Mouse (Mus musculus): ENCODE data around the gene Plpp1. TPM values are rescaled to one million over a fixed set of nuclear protein-coding genes. Genes with fewer than 3 reads are reported as not detected.

The Plpp1 gene
- polyA plus RNA-seq, 1 experiment from 2014 or later: 59.3 TPM

DNA sequence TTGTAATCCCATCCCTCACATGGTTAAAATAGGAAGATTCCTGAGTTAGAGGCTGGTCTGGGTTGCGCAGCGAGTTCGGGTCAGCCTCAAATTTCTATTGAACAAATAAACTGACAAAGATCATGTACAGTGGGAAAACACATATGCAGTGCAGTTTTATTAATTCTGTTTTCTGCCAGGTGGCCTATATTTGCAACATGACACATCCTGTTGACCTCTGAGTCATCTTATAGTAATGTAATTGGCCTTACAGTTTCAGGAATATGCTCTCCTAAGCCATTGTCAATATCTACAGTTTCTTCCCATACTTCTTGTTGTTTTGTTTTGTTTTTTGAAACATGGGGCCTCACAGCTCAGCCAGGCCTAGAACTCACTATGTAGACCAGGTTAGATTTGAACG is 3.1 kb downstream of the Plpp1 start:
- no peak overlapping the region for H3K27ac ChIP-seq (ENCODE audit: low read length)
- no peaks in the 10 kb centered on the region; the same call in 1 of the 2 replicates for H3K9me3 ChIP-seq (replicated peaks; ENCODE audit: control insufficient read depth, low read length)
- peak overlapping the region; percentile 23; the same call in 1 of the 2 replicates for H3K4me2 ChIP-seq (ENCODE audit: low read depth, low read length)
- H3K4me3 ChIP-seq (ENCODE audit: low read length): peak overlapping the region; percentile 1; the same call in 1 of the 2 replicates
- peaks cover 14% of the 10 kb centered on the region for H3K4me1 ChIP-seq (ENCODE audit: control insufficient read depth, insufficient read depth, low read length)
- WGBS: 83% methylated on average over 4 of the region's 4 CpGs
- no peak for ATAC-seq (replicated peaks; ENCODE audit: extremely low read depth, insufficient read depth, low FRiP score)
- H3K27me3 ChIP-seq (ENCODE audit: control insufficient read depth, insufficient read depth, low read length): no peaks in the 10 kb centered on the region
- peaks cover 18% of the 10 kb centered on the region for H3K36me3 ChIP-seq (ENCODE audit: control insufficient read depth, insufficient read depth)
- no peak overlapping the region for H3K9ac ChIP-seq (ENCODE audit: low read length)

DNA sequence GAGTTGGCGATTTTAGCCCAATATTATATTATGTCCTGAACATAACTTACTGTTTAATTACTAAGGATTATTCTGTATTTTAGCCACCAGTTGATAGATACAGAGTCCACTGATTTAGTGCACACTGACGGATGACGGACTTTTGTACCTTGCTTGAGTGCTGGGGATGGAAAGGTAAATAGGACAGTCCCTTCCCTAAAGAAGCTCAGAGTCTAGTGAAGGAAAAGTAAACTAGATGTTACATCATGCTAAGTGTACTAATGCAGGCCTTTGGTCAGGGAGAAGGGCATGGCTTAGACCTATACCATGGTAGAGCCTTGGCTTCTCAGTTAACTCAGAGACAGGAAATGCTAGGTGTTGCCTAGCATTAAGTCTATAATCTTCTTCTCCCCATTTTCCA is 4.9 kb downstream of the Plpp1 start:
- no peak overlapping the region for H3K27ac ChIP-seq (ENCODE audit: low read length)
- no peak overlapping the region for H3K4me3 ChIP-seq (ENCODE audit: low read length)
- no peak overlapping the region for H3K9ac ChIP-seq (ENCODE audit: low read length)
- no peak overlapping the region for H3K4me2 ChIP-seq (ENCODE audit: low read depth, low read length)
- no peaks in the 10 kb centered on the region for H3K27me3 ChIP-seq (ENCODE audit: control insufficient read depth, insufficient read depth, low read length)
- H3K36me3 ChIP-seq (ENCODE audit: control insufficient read depth, insufficient read depth): peaks cover 18% of the 10 kb centered on the region
- 96% methylated on average over 3 of the region's 3 CpGs for WGBS
- no peak for ATAC-seq (replicated peaks; ENCODE audit: extremely low read depth, insufficient read depth, low FRiP score)
- H3K4me1 ChIP-seq (ENCODE audit: control insufficient read depth, insufficient read depth, low read length): peaks cover 21% of the 10 kb centered on the region
- H3K9me3 ChIP-seq (replicated peaks; ENCODE audit: control insufficient read depth, low read length): no peaks in the 10 kb centered on the region; the same call in 1 of the 2 replicates

DNA sequence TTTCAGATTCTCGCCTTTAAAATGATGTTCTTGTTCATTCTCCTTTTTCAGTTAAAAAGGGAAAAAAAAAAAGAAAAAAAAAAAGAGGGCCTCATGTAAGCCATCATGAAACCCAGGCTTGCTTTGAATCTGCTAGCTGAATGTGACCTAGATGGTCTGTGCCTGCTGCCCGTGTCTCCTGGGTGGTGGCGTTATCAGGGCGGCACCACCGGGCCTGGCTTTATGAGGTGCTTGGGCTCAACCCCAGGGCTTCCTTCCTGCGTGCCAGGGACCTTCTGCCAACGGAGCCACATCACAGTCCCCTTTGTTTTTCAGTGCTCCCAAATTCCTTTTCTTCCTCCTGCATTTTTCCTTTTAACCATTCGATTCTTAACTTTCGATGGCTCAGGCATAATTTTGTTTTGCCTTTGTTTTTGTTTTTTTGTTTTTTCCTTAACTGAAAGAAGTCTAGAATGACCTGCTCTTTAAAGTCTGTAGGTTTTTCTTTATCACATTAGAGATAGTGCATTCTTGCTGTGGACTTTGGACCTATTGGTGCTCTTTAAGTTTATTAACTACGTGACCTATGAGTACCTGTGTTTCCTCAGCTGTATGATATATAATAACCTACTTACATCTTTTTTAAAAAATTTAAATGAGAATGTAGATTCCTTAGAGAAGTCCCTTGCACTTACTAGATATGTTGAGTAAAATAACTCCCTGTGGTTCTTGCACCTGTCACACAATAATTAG is 7.5 kb downstream of the Plpp1 start:
- peaks cover 18% of the 10 kb centered on the region for H3K36me3 ChIP-seq (ENCODE audit: control insufficient read depth, insufficient read depth)
- peaks cover 19% of the 10 kb centered on the region for H3K4me1 ChIP-seq (ENCODE audit: control insufficient read depth, insufficient read depth, low read length)
- no peaks in the 10 kb centered on the region; the same call in 1 of the 2 replicates for H3K9me3 ChIP-seq (replicated peaks; ENCODE audit: control insufficient read depth, low read length)
- H3K9ac ChIP-seq (ENCODE audit: low read length): no peak overlapping the region
- H3K4me3 ChIP-seq (ENCODE audit: low read length): no peak overlapping the region
- ATAC-seq (replicated peaks; ENCODE audit: extremely low read depth, insufficient read depth, low FRiP score): no peak
- no peak overlapping the region for H3K4me2 ChIP-seq (ENCODE audit: low read depth, low read length)
- no peak overlapping the region for H3K27ac ChIP-seq (ENCODE audit: low read length)
- WGBS: 69% methylated on average over 10 of the region's 10 CpGs
- no peaks in the 10 kb centered on the region for H3K27me3 ChIP-seq (ENCODE audit: control insufficient read depth, insufficient read depth, low read length)

DNA sequence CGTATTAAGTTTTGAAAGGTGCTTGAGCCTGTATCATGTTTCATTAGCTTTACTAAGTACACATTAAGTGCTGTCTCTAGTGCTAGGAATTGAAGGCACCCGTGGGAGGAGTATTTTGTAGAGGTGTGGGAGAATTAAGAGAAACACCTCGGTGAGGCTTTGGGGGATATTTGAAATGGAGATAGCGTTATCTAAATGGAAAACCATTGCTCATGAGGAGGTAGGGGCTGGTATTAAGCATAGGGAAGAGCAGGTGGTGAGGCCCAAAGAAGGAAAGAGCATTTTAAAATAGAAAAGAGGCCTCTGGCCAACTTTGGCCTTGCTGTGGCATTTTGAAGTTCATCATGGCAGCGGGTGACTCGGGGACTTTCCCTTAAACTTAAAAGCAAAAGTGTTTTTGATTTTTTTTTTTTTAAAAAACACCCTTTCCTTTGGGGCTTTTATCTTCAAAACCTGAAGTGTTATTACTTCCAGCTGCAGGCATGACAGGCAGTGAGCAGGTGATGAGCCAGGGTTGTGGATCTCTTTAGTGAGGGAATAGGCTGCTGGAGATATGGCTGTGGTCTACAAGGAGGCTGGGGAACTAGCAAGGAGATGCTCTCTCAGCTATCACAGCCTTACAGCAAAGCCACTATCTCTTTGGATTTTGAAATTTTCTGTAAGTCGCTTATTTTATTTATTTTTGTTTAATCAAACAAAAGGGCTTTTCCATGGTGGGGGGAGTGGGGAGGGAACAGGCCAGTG is 9.1 kb downstream of the Plpp1 start:
- no peak for ATAC-seq (replicated peaks; ENCODE audit: extremely low read depth, insufficient read depth, low FRiP score)
- Histone ChIP-seq H3K36me3 (ENCODE audit: control insufficient read depth, insufficient read depth) (peaks cover 18% of the 10 kb centered on the region), H3K27me3 (ENCODE audit: control insufficient read depth, insufficient read depth, low read length) (no peaks in the 10 kb centered on the region), H3K9me3 (replicated peaks; ENCODE audit: control insufficient read depth, low read length) (no peaks in the 10 kb centered on the region; the same call in 1 of the 2 replicates), H3K4me2 (ENCODE audit: low read depth, low read length) (no peak overlapping the region), H3K4me1 (ENCODE audit: control insufficient read depth, insufficient read depth, low read length) (peaks cover 15% of the 10 kb centered on the region), H3K9ac (ENCODE audit: low read length) (no peak overlapping the region), H3K27ac (ENCODE audit: low read length) (peak overlapping the region; percentile 21; the same call in 1 of the 2 replicates), H3K4me3 (ENCODE audit: low read length) (no peak overlapping the region)
- WGBS: 49% methylated on average over 7 of the region's 7 CpGs

DNA sequence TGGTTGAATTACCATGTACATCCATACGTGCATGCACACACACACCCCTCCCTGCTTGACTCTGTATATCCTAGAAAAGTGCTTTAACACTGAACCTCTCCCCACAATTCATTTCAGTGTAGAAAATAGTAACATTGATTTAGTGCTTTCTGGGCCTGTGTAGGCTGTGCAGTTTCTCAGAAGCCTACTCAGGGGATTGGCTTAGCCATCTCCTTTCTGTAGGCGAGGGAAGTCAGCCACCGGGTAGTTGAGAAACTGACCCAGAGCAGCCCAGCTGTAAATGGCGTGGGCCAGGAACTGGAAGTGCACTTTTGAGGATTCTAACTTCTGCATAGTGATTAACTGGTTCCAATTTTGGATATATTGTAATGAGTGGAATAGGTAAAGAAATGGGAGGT is 9.7 kb downstream of the Plpp1 start:
- WGBS: 70% methylated on average over 4 of the region's 4 CpGs
- Histone ChIP-seq H3K27ac (ENCODE audit: low read length) (no peak overlapping the region; the same call in 1 of the 2 replicates), H3K9me3 (replicated peaks; ENCODE audit: control insufficient read depth, low read length) (no peaks in the 10 kb centered on the region; the same call in 1 of the 2 replicates), H3K9ac (ENCODE audit: low read length) (no peak overlapping the region), H3K27me3 (ENCODE audit: control insufficient read depth, insufficient read depth, low read length) (no peaks in the 10 kb centered on the region), H3K4me3 (ENCODE audit: low read length) (no peak overlapping the region), H3K36me3 (ENCODE audit: control insufficient read depth, insufficient read depth) (peaks cover 18% of the 10 kb centered on the region), H3K4me1 (ENCODE audit: control insufficient read depth, insufficient read depth, low read length) (peaks cover 15% of the 10 kb centered on the region), H3K4me2 (ENCODE audit: low read depth, low read length) (no peak overlapping the region)
- ATAC-seq (replicated peaks; ENCODE audit: extremely low read depth, insufficient read depth, low FRiP score): no peak; the same call in 1 of the 2 replicates

DNA sequence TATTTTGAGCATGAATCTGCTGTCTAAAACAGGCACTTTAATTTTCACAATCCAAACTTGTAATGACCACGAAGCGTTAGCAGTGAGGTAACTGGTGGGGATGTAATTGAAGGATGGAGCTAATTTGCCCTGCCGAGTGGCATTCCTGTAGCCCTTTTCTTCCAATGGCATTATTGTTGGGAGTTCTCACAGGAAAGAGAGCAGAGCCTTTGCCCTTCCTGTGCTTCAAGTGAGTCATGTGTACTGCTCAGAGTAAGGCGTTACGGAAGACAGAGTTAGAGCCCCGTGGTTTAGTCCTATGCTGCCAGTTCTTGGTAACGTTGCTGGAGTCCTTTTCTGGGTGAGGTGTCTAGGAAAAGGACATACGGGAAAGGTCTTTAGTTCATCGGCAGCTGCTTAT is 10.2 kb downstream of the Plpp1 start:
- H3K9ac ChIP-seq (ENCODE audit: low read length): no peak overlapping the region
- peaks cover 15% of the 10 kb centered on the region for H3K36me3 ChIP-seq (ENCODE audit: control insufficient read depth, insufficient read depth)
- no peak overlapping the region for H3K27ac ChIP-seq (ENCODE audit: low read length)
- no peaks in the 10 kb centered on the region for H3K27me3 ChIP-seq (ENCODE audit: control insufficient read depth, insufficient read depth, low read length)
- H3K4me3 ChIP-seq (ENCODE audit: low read length): no peak overlapping the region
- H3K4me1 ChIP-seq (ENCODE audit: control insufficient read depth, insufficient read depth, low read length): peaks cover 15% of the 10 kb centered on the region
- peak; percentile 46; the same call in 1 of the 2 replicates for ATAC-seq (replicated peaks; ENCODE audit: extremely low read depth, insufficient read depth, low FRiP score)
- no peak overlapping the region for H3K4me2 ChIP-seq (ENCODE audit: low read depth, low read length)
- no peaks in the 10 kb centered on the region; the same call in 1 of the 2 replicates for H3K9me3 ChIP-seq (replicated peaks; ENCODE audit: control insufficient read depth, low read length)
- WGBS: 50% methylated on average over 9 of the region's 9 CpGs

DNA sequence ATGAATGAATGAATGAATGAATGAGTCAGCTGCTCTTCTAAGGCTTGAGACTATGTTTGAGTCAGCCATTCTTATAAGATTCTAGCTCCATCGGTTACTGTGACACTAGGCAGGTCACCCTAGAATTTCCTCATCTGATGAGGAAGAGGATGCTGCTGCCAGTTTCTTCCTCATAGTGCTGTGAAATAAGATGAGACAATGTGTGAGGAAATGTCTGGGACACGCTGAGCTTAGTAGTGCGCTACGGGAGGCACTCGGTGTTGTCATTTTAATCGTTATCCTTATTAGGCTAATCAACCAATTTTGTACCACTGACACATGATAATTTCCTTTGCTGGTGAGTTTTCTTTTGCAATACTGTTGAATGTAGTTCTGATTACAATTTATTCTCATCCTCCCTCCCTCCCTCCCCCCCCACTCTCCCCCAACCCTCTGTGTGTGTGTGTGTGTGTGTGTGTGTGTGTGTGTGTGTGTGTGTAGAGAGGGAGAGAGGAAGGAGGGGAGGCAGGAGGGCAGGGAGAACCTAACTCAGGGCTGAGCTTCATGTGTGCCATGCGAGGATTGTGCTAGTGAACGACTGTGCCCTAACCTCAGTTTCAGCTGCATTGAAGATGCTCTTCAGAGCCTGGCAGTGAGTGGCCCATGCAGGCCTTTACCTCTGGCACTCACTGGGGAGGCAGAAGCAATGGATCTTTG is 11.3 kb downstream of the Plpp1 start:
- WGBS: 80% methylated on average over 8 of the region's 8 CpGs
- Histone ChIP-seq H3K36me3 (ENCODE audit: control insufficient read depth, insufficient read depth) (peaks cover 3% of the 10 kb centered on the region; the same call in 1 of the 2 replicates), H3K27me3 (ENCODE audit: control insufficient read depth, insufficient read depth, low read length) (no peaks in the 10 kb centered on the region), H3K4me3 (ENCODE audit: low read length) (no peak overlapping the region), H3K27ac (ENCODE audit: low read length) (no peak overlapping the region), H3K9ac (ENCODE audit: low read length) (no peak overlapping the region), H3K4me1 (ENCODE audit: control insufficient read depth, insufficient read depth, low read length) (peaks cover 15% of the 10 kb centered on the region), H3K9me3 (replicated peaks; ENCODE audit: control insufficient read depth, low read length) (no peaks in the 10 kb centered on the region), H3K4me2 (ENCODE audit: low read depth, low read length) (no peak overlapping the region)
- no peak for ATAC-seq (replicated peaks; ENCODE audit: extremely low read depth, insufficient read depth, low FRiP score)

DNA sequence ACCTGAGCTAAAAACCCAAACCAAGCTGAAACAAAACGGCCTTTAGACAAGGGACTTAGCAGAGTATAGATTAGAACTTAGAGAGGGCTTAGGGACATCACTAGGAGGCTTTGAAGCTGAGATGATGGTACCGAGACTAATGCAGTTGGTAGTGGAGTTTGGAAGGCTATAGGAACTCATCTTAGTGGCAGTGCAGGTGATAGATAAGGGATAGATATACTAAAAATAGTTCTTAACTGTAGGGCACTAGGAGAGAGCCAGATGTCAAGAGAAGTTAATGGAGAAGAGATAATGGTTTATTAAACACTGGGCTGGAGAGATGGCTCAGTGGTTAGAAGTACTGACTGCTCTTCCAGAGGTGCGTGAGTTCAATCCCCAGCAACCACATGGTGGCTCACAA is 15.4 kb downstream of the Plpp1 start:
- Histone ChIP-seq H3K36me3 (ENCODE audit: control insufficient read depth, insufficient read depth) (no peaks in the 10 kb centered on the region), H3K4me3 (ENCODE audit: low read length) (no peak overlapping the region), H3K27ac (ENCODE audit: low read length) (no peak overlapping the region), H3K9ac (ENCODE audit: low read length) (no peak overlapping the region), H3K4me2 (ENCODE audit: low read depth, low read length) (no peak overlapping the region), H3K9me3 (replicated peaks; ENCODE audit: control insufficient read depth, low read length) (no peaks in the 10 kb centered on the region), H3K27me3 (ENCODE audit: control insufficient read depth, insufficient read depth, low read length) (no peaks in the 10 kb centered on the region), H3K4me1 (ENCODE audit: control insufficient read depth, insufficient read depth, low read length) (peaks cover 9% of the 10 kb centered on the region)
- 69% methylated on average over 3 of the region's 3 CpGs for WGBS
- ATAC-seq (replicated peaks; ENCODE audit: extremely low read depth, insufficient read depth, low FRiP score): no peak
